Mouse (Mus musculus) brain, embryonic 14.5 days (tissue): ENCODE results near the gene Hyal4.

Experiments used
- CTCF ChIP-seq: fragments of 200-500 bp; IDR thresholded peaks from 2 replicates; pipeline ENCODE4 v1.5.1; 2012; ENCODE audit warnings: inconsistent platforms, mild to moderate bottlenecking, moderate library complexity, borderline replicate concordance; ENCODE audit not compliant: insufficient read depth, insufficient read length; ENCODE audit errors: extremely low read depth
- POLR2A ChIP-seq: fragments of 200-500 bp; IDR thresholded peaks from 2 replicates; pipeline ENCODE4 v1.6.1; 2012; ENCODE audit warnings: mild to moderate bottlenecking, inconsistent platforms, borderline replicate concordance; ENCODE audit not compliant: poor library complexity, insufficient read depth, insufficient read length, severe bottlenecking; ENCODE audit errors: extremely low read depth

GRCm38 (mm10) chr6:24732945-24733344 lies 15.2 kb upstream of the Hyal4 start, which contains the start of gene Hyal6:
- TF ChIP-seq POLR2A, result no peak
- no peak for TF ChIP-seq CTCF
